Mouse (Mus musculus): ENCODE data around the gene Gpsm1.

Gpsm1 gene

DNA sequence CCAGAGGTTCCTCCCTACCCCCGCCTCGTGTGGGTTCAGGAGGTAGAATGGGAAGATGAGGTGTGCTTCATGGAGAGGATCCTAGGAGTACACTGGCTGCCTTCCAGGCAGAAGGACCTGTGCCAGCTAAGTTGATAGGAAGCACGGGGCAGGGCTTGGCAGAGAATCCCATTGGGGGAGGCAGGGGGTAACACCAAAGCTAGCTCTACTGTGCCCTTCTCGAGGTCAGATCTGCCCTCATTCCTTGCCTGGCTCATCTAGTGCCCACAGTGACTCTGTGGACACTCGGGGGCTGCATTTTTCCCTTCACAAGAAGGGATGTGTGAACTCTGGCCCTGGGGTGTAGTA, 23.9 kb downstream of the Gpsm1 start:
- DNase-seq (ENCODE audit: low read depth, low spot score) = no peak

DNA sequence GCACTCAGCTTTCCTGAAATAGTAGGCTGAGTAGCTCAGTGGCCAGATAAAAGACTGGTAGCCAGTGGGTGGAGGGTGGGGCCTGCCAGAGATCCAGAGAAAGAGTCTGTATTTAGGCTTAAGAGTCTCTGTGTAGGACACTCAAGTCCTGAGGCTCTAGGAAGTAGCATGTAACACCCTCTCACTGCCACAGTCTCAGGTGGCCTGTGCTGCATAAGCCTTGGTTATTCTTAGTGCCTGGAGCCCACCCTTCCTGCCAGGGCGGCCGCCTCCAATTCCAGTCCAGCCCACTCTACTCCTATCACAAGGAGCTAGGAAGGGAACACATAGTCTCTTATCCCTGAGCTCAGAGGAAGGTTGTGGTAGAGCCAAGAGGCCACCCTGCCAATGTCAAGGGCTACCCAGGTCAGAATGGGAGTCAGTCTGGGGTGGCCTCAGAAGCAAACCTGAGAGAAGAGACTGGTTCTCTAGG, 26.2 kb downstream of the Gpsm1 start:
- no peak for DNase-seq (ENCODE audit: low read depth, low spot score)

DNA sequence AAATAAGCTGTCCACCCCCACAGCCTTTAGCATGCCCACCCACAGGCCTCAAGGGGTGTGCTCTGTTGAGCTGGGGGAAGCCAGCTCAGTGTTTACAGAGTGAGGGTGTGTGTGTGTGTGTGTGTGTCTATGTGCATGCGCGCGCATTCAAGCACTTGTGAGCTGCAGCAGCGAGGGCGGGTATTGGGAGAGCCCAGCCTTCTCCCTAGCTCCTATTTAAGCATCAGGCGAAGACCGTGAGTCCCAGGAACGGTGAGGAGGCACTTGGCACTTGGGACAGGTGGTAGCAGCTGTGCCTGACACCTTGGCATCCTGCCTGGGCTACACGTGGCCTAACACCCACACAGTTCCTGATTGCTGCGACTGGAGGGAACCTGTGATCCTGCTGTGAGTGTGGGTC, 26.7 kb downstream of the Gpsm1 start:
- DNase-seq (ENCODE audit: low read depth, low spot score) = no peak

DNA sequence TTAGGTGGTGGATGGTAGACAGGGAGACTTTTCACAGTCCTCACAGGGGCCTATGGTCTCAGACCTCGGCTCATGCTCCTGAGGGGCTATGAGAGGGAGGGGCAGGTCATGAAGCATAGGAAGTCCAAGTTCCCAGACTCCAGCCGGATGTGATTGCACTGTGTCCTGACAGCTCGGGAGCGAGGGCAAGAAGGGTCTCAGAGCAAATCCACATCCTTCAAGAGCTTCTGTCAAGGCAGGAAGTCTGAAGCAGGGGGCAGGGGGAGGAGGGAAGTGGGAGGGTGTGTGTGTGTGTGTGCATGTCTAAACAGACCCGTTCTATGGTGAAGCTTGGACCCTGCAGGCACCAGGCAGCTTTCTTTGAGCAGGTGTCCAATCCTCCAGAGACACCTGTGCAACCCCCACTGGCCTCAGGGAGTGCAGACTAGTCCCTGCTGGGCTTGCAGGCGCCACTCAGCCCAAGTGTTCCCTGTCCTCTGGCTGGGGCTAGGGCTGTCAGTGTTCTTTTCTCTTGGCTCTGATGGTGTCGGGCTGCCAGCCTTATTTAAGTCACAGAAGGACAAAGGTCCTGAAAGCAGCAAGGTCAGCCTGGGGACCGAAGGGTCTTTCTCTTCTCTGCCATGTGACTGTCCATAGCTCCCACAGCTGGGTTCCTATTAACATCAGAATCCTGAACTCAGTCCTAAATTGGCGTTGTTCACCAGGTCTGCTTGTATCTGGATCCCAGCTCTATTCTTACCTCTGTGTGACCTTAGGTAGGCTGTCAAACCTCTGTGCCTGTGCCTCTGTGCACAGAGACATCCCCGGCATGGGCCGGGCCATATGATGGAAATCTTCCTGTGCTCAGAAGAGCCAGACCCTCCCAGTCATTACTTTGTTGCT, 27.5 kb downstream of the Gpsm1 start:
- no peak for DNase-seq (ENCODE audit: low read depth, low spot score)

DNA sequence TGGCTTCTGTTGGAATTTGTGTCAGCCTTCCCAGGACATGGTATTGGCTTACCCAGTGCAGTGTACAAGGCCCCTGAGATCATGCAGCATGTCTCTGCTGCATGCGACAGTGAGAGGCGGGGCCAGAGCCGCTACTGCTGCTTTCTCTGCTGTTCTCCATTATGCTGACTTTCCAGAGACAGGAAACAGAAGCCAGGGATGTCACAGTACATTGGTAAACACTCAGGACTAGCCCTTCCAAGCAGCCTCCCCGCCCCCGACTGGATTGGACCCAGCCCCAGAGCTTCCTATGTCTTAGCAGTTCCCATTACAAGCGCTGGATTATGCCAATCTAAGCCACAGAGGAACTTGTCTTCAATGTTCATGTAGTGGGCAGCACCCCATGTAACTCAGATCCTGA, 32.9 kb downstream of the Gpsm1 start:
- DNase-seq (ENCODE audit: low read depth, low spot score) = no peak

DNA sequence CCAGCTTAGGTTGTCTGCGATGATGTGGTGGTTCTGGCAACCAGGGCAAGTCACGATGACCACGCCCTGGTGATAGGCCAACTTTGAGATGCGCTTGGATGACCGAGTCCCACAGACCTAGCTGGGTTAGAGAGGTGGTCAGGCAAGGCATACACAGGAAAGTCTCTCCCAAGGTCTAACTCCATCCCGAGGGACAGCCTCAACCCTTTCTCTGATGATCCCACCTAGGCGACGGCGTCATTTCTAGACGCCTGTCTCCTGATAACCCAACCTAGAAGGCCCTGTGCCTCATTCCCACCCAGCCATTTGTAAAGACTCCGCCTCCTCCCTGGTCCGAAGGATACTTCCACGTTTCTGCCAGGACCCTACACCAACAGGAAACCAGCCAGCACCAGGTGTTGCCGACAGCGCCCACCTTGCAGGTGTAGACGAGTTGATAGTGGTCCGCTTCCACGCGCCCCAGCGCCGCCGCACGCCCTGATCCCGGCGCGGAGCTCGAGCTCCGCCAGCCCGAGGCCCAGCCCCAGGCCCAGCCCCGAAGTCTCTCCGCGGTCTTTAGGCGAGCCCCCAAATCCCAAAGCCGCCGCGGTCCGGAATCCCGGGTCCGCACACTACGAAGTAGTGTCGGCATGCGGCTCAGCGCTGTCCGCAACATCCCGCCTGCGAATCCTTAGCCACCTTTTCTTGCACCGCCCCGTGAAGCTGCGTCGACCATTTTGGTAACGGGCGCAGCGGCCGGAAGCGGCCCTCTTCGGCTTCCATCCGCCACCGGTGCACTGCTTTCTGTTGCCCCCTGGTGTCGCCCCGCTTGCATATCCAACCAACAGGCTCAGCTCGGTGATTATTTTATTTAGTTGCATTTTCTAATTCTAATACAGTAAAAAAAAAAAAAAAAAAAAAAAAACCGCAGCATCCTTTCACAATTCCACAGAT, 36.3 kb downstream of the Gpsm1 start, which contains the start of gene Dnlz:
Gene Dnlz (minus strand): TSS at position 753 of the 933 bp plus-strand sequence.
- DNase-seq (ENCODE audit: low read depth, low spot score) = peak; percentile 81

DNA sequence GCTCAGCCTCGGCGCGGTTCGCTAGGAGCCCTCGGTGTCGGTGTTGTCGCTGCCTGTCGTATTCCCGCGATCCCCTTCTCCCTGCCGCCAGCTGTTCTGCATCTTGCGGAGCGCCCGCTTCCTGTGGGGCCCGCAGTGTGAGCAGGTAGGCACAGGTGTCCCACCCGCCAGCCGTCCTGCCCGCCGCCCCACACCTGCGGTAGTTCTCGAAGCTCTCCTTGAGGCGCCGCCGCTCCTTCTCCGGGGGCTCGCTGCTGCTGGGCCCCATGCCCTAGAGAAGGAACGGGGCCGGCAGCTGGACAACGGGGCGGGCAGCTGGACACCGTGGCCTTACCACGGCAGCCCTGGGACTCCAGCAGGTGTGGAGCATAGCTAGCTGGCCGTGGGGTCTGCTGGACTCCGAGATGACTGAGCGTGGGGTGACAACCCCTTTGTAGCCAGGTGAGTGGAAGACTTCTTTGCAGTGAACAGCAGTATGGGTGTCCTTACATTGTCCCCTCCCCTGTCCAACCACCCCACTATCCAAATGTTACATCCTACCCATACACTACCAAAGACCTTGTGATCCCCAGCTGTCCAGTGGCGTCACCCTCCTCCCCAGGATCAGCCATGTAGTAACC, 37.1 kb downstream of the Gpsm1 start:
- DNase-seq (ENCODE audit: low read depth, low spot score) = no peak

DNA sequence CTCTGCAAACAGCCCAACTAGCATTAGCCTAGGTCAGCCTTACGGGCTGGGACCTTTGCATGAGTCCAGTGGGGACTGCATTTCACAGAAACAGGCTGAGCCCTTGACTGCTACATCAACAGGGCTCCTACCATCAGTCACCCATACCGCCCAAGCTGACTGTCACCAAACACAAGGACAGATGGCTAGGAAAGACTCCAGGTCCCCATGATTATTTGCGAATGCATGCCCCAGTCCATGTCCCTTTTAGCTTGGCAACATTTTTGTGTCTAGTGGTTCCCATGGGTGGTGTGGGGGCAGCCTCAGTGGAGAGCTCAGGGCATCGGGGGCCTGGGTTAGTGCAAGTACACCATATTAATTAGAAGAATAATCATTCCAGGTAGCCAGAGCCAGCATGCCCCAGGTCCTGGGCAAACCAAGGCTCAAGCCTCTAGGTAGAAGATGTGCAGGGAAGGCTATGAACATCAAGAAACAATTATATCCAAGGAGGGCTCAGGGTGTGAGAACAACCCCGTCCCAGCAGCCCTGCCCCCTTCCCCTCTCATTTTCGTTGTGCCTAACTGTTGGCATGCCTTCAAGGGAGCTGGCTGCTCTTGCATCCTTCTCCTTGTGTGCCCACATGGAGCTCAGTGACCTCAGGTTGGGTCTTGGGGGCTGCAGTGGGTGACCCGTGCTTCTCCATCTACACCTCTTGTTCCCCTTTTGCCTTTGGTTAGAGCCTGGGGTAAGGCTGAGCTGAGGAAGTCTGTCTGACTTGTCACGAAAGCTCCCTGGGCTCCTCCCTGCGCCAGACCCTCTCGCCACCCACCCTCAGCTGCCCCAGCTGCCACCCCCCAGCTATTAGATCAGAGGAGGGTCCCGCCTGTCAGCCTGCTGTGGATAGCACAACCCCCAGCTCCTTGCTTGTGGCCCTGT, 38.0 kb downstream of the Gpsm1 start:
- no peak for DNase-seq (ENCODE audit: low read depth, low spot score)

DNA sequence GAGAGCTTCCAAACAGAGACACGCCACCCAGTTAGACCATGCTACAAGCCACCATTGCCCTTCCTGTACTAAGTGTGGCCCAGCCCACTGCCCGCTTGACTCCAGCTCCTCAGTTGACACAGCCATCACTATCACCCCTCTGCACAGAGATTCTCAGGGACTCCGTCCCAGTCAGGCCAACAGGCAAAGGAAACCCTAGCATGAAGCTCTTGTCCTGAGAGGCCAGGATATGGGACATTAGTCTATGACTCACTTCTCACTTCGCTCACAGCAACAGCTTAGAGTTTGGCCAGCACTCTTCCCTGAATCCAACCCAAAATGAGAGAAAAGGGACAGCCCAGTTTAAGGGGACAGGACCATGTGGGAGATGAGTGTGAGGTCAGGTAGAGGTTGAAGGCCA, 39.1 kb downstream of the Gpsm1 start:
- DNase-seq (ENCODE audit: low read depth, low spot score) = no peak

DNA sequence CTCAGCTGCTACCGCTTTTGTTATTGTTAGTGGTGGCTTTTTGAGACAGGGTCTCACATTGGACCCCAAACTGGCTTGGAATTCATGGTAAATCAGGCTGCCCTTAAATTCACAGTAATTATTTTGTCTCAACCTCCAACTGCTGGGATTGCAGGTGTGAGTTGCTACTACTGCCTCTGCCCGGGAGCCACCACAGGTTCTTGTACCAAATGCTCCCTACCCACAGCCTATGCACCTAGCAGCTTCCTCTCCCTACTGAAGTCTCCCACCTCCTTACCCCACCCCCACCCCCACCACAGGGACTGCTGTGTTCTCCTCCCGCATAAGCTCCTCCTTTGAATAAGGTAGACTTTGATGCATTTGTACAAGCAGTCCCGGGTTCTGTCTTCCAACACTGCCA, 40.9 kb downstream of the Gpsm1 start:
- no peak for DNase-seq (ENCODE audit: low read depth, low spot score)

DNA sequence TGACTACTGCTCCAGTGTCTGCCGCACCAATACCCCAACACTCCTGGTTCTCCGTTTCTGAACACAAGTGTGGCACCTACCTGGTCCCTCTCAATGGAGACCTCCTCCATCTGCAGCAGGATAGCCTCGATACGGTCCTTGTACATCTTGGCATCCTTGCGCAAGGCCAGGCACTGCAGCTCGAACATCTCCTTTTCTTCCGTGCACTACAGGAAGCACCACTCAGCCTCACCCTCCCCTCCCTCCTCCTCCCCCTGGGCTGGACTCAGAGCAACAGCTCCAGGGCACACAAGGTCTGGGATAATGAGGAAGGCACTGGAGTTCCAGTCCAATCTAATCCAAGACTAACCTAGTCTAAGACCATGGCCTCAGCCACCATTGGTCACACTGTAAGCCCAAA, 41.4 kb downstream of the Gpsm1 start:
- DNase-seq (ENCODE audit: low read depth, low spot score) = no peak

DNA sequence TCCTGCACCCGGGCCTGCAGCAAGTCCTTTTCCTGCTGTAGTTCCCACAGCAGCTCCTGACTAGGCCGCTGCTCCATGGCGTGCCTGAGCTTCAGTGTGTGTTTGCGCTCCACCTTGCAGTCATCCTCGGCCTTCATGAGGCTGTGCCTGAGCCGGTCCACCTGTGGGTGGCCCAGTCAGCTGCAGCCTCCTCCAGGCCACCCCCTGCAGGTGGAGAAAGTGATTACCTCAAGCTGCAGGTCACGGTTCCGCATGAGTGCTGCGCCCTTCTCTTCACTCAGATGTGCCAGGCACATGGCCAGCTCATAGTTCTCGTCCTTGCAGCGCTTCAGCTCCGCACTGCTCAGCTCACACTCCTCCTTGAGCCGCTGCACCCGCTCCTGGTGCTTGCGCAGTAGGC, 42.2 kb downstream of the Gpsm1 start:
- no peak for DNase-seq (ENCODE audit: low read depth, low spot score)

DNA sequence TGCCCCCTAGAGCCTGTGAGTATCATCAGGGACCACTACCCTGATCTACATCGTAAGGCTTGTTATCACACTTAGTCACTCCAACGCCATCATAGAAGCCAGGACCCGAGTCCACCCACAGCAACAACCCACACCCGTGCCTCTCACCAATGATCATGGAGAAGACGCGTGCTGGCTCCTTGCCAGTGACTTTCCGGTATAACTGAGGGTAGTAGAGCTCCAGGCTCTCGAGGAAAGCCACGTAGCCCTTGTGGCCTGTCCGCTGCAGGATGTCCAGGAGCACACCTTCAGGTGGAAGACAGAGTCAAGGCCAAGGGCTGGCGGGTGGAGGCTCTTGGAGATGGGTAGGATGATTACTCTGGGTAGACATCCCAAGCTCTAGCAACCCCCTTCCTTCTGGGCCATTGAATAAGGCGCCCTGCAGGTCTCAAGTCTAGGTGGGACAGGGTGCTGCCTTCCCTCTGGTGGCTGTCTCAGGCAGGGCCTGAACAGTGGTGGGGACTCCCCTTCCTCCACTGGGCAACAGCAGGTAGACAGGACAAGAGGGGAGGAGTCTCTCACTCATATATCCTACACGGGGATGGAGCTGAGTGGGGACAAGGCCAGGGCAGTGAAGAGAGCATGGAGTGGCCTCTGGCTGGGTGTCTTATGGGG, 43.5 kb downstream of the Gpsm1 start:
- DNase-seq (ENCODE audit: low read depth, low spot score) = no peak

DNA sequence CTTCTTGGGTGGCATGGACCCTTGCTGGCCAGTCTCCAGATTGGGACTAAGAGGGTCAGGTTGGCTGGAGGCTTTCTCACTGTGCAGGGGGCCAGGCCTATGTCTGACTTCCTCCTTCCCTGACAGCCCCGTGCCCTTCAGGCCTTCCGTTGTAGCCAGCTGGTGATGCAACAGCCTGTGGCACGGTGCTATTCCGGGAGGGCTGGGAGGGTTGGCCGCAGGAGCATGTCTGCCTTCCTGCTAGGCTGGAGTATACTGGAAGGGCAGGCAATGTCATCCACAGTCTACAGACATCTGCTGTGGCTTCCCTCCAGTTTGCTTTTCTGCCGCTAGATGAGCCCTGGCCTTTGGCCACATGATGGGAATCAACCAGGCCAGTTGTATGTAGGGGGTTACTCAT, 44.7 kb downstream of the Gpsm1 start:
- DNase-seq (ENCODE audit: low read depth, low spot score) = no peak

DNA sequence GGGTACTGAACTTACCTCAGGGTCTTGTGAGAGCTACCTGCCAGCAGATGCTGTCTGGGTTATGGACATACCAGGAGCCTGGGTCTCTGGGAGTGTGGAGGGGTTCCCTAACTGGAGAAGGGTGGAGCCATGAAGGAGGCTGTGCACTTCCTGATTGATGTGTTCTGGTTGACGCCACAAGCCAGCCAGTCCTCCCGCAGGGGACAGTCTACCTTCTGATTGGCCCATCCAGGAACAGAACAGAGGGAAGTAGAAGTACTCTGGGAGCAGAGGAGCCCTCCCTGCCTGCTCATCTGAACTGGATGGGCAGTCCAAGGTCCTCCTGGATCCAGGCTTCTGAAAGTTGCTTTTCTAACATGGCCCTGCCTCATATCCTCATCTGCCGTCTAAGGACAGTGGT, 45.5 kb downstream of the Gpsm1 start, which contains the start of gene Card9:
Gene Card9 (minus strand): TSS at position 147 of the 400 bp plus-strand sequence.
- DNase-seq (ENCODE audit: low read depth, low spot score) = no peak

DNA sequence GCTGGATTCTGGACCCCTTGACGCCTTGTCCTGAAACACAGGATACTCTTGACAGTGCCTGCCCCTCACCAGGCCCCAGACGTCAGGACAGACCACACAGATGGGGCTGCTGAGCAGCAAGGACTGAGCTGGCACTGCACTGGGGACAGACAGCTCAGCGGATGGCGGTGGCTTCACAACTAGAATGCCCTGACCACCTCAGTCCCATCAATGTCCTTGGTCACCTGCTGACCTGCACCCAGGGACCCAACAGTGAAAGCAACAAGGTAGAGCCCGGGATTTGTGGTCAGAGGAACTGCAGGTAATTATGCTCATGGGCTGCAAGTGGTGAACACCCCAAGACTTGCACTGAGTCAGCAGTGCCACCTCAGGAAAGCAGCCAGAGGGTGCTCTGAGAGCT, 47.7 kb downstream of the Gpsm1 start:
- no peak for DNase-seq (ENCODE audit: low read depth, low spot score)

DNA sequence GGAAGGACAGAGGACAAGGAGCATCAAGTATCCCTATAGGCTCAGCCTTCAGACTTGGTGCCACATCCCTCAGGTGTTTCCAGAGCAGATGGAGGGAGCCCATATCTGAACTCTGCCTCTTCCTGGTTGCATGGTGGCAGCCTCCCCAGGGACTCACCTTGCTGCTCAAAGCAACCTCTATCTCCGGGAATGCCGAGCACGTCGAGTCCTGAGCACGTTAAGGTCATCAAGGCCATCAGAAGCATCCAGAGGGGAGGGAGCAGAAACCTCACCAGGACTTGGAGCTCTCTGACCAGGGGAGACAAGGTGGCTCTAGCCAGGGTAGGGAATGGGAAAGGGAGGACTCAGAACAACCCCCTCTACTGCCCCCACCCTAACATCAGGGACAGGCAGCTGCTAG, 48.2 kb downstream of the Gpsm1 start:
- no peak for DNase-seq (ENCODE audit: low read depth, low spot score)

DNA sequence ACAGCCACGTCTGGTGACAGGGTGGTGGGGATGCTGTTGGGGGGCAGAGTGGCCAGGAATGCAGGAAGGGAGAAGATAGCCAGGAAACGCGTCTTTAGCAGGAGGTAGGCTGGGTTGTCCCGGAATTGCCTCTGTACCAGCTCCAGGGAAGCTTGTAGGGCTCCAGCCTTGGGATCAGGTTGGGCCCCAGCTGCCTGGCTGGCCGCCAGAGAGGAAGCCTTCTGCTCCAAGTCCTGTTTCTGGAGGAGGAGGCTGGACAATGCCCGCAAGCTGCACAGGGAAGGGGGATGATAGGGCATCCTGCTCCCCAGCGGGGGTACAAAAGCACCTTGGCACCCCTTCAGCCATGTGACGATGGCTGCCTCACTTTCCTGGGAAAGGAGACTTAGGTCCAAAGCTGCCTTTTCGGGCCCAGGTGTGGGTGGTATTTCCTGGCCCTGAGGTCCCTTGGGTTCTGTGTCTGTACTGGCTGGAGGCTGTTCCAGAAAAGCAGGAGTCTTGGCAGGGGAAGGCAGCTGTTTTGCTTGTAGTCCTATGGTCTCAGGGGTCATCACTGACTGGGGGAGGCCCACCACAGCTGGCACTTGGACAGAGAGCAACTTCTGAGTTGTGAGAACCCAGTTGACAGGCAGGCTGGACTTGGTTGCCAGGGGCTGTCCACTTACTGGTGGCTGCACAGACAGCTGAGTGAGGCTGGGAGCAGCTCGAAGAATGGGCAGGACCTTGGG, 49.6 kb downstream of the Gpsm1 start:
- DNase-seq (ENCODE audit: low read depth, low spot score) = no peak

DNA sequence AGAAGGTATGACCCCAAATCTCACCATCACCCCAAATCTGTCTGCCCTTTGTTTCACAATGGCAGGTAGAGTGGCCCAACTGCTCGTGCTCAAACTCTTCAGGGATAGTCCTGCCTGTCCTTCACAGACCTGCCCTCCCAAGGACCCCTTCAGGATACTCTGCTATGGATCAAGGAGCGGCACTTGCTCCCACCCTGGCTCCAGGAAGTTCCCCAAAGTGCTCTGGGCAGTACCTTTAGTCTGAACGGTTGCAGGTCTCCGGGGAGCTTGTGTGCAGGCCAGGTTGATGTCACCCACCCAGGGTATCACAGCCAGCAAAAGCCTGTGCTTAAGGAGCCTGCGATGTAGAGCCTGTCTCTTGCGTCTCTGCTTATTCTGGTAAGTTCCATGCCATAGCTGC, 52.6 kb downstream of the Gpsm1 start:
- no peak for DNase-seq (ENCODE audit: low read depth, low spot score)

DNA sequence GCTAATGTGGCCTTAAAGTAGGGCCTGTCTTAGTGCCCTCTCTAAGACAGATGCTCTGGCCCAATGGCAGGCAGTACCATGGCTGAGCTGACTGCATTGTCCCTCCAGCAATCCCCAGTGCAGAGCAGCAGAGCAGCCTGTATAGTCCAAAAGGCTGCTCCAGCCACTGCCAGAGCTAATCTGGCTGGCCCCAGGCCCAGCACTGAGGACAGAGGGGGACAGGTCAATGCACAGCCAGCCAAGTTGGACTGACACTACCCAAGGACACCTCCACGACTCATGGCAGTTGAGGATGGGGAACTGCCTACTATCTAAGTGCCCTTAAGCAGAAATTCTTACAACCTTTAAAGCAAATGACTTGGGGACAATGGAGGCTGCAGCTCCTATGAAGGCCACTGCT, 53.3 kb downstream of the Gpsm1 start:
- DNase-seq (ENCODE audit: low read depth, low spot score) = no peak
